In the genomic region with DNA sequence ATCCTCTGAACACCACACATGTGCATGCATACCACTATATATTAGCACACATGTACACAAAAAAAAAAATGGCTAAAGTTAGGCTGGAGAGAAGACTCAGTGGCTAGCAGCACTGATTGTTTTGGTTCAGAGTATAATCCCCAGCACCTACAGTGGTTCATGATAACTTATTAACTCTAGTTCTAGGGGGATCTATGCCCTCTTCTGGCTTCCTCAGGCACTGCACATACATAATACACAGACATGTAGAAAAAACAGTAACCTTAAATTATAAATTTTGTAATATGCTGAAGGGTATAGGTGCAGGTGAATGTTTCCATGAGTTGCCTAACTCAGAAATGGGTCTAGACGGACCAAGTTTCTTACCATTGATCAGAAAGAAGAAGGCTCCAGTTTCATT, we compare ENCODE assay signal across 25 mouse cellular contexts. TPM values are rescaled to one million over a fixed set of nuclear protein-coding genes. Genes with fewer than 3 reads are reported as not detected.
A peak's percentile ranks its signal among the peaks of the same experiment; 100 is the strongest.
DNase-seq lines count a peak whose midpoint lies in the region; ATAC-seq and TF ChIP-seq lines count a peak whose summit lies in the region.
"Had no signal": no experiment of that assay in that cellular context is flagged by ENCODE, and none has a peak within 500 bp of the region (broad histone marks: within the 10 kb centered on the region; RNA-seq: fewer than 3 reads in every experiment).

No protein-coding gene starts in this region.

- no peak overlapping the region for H3K4me3 ChIP-seq in heart, postnatal 0 days (ENCODE audit: low read depth, low read length)
- H3K4me3 ChIP-seq in liver, postnatal 0 days (ENCODE audit: low read depth, low read length): no peak overlapping the region
- no peak overlapping the region for H3K4me3 ChIP-seq in E14TG2a.4 (replicated peaks; ENCODE audit: low read length)
- H3K4me3 ChIP-seq in neural tube, embryonic 15.5 days (replicated peaks): no peak overlapping the region
- H3K4me3 ChIP-seq: embryonic facial prominence, embryonic 13.5 days; limb, embryonic 12.5 days; liver, embryonic 13.5 days; megakaryocyte, embryonic 14.5 days; neural tube, embryonic 12.5 days; stomach, embryonic 15.5 days had no signal

- no peak for ATAC-seq in heart, postnatal 0 days (ENCODE audit: insufficient read depth, low read depth)
- no peak for ATAC-seq in liver, postnatal 0 days
- peak; percentile 66 for ATAC-seq in megakaryocyte progenitor cell, adult 5-6 weeks (replicated peaks; ENCODE audit: poor library complexity)
- no peak for ATAC-seq in neural tube, embryonic 15.5 days (ENCODE audit: low FRiP score)
- ATAC-seq: forebrain, embryonic 16.5 days; hindbrain, embryonic 16.5 days; Patski had no signal

- 0 out of 2 replicates have a peak, but pooled peaks have one; percentile 5 for TF ChIP-seq CTCF in heart, postnatal 0 days (IDR thresholded peaks at IDR 0.05; ENCODE audit: low read depth)
- peak; percentile 24 for TF ChIP-seq CTCF in liver, postnatal 0 days (IDR thresholded peaks at IDR 0.05; ENCODE audit: low read depth)
- TF ChIP-seq CTCF in E14TG2a.4 (conservative IDR thresholded peaks at IDR 0.05; ENCODE audit: low read length): peak; percentile 12; the same call in 1 of the 2 replicates

- no peak for TF ChIP-seq EP300 in heart, postnatal 0 days (IDR thresholded peaks at IDR 0.05; ENCODE audit: low read depth)
- TF ChIP-seq EP300 in liver, postnatal 0 days (IDR thresholded peaks at IDR 0.05; ENCODE audit: low read depth): no peak

- no peak for DNase-seq in heart, postnatal 0 days (ENCODE audit: low spot score)
- no peak for DNase-seq in heart, adult 11 months
- DNase-seq in liver, postnatal 0 days: no peak
- no peak for DNase-seq in liver
- no peak for DNase-seq in testis, postnatal 14 days (ENCODE audit: low spot score)
- DNase-seq: adrenal gland, adult 8-10 months; cerebellum, adult 9-10 months; heart, postnatal 4 days; kidney, adult 8-10 months; kidney, postnatal 36 days; liver, embryonic 13.5 days had no signal

- H3K9ac ChIP-seq in heart, postnatal 0 days (replicated peaks; ENCODE audit: low read depth, low read length): no peak overlapping the region
- no peak overlapping the region for H3K9ac ChIP-seq in liver, postnatal 0 days (replicated peaks)
- no peak overlapping the region for H3K9ac ChIP-seq in neural tube, embryonic 15.5 days (replicated peaks)
- H3K9ac ChIP-seq: embryonic facial prominence, embryonic 13.5 days; limb, embryonic 12.5 days; liver, embryonic 13.5 days; neural tube, embryonic 12.5 days; stomach, embryonic 15.5 days had no signal

- H3K4me2 ChIP-seq in heart, postnatal 0 days (ENCODE audit: low read depth, low read length): no peak overlapping the region
- H3K4me2 ChIP-seq in liver, postnatal 0 days (ENCODE audit: low read depth, low read length): no peak overlapping the region
- H3K4me2 ChIP-seq in neural tube, embryonic 15.5 days: no peak overlapping the region
- H3K4me2 ChIP-seq: embryonic facial prominence, embryonic 13.5 days; limb, embryonic 12.5 days; liver, embryonic 13.5 days; neural tube, embryonic 12.5 days; stomach, embryonic 15.5 days had no signal

- no peaks in the 10 kb centered on the region for H3K4me1 ChIP-seq in heart, postnatal 0 days (ENCODE audit: control insufficient read depth, insufficient read depth)
- no peaks in the 10 kb centered on the region for H3K4me1 ChIP-seq in liver, postnatal 0 days (ENCODE audit: insufficient read depth)
- H3K4me1 ChIP-seq in E14TG2a.4 (replicated peaks; ENCODE audit: low read depth, low read length): peaks cover 28% of the 10 kb centered on the region
- H3K4me1 ChIP-seq in neural tube, embryonic 15.5 days: no peaks in the 10 kb centered on the region
- H3K4me1 ChIP-seq: embryonic facial prominence, embryonic 13.5 days; limb, embryonic 12.5 days; liver, embryonic 13.5 days; megakaryocyte, embryonic 14.5 days; neural tube, embryonic 12.5 days; stomach, embryonic 15.5 days had no signal

- H3K27ac ChIP-seq in heart, postnatal 0 days (ENCODE audit: low read depth): no peak overlapping the region
- H3K27ac ChIP-seq in liver, postnatal 0 days (ENCODE audit: low read depth): no peak overlapping the region
- no peak overlapping the region for H3K27ac ChIP-seq in neural tube, embryonic 15.5 days (replicated peaks)
- H3K27ac ChIP-seq: embryonic facial prominence, embryonic 13.5 days; limb, embryonic 12.5 days; liver, embryonic 13.5 days; neural tube, embryonic 12.5 days; stomach, embryonic 15.5 days had no signal

- 70% methylated on average over 1 of the region's 1 CpGs for WGBS in heart, postnatal 0 days
- 82% methylated on average over 1 of the region's 1 CpGs for WGBS in liver, postnatal 0 days (ENCODE audit: insufficient replicate concordance)
- 87% methylated on average over 1 of the region's 1 CpGs for WGBS in neural tube, embryonic 15.5 days

- no peaks in the 10 kb centered on the region for H3K9me3 ChIP-seq in heart, postnatal 0 days (replicated peaks; ENCODE audit: control insufficient read depth, low read length)
- H3K9me3 ChIP-seq in liver, postnatal 0 days (ENCODE audit: low read length): no peaks in the 10 kb centered on the region
- no peaks in the 10 kb centered on the region for H3K9me3 ChIP-seq in E14TG2a.4 (ENCODE audit: low read length)
- H3K9me3 ChIP-seq in neural tube, embryonic 15.5 days (replicated peaks): no peaks in the 10 kb centered on the region
- H3K9me3 ChIP-seq: embryonic facial prominence, embryonic 13.5 days; limb, embryonic 12.5 days; liver, embryonic 13.5 days; megakaryocyte, embryonic 14.5 days; neural tube, embryonic 12.5 days; stomach, embryonic 15.5 days had no signal

- H3K27me3 ChIP-seq in heart, postnatal 0 days (ENCODE audit: control insufficient read depth, insufficient read depth, low read length): no peaks in the 10 kb centered on the region
- no peaks in the 10 kb centered on the region for H3K27me3 ChIP-seq in liver, postnatal 0 days (ENCODE audit: insufficient read depth, low read length)
- no peaks in the 10 kb centered on the region for H3K27me3 ChIP-seq in E14TG2a.4 (ENCODE audit: insufficient read depth, low read length)
- no peaks in the 10 kb centered on the region for H3K27me3 ChIP-seq in neural tube, embryonic 15.5 days (replicated peaks)
- H3K27me3 ChIP-seq: embryonic facial prominence, embryonic 13.5 days; limb, embryonic 12.5 days; liver, embryonic 13.5 days; megakaryocyte, embryonic 14.5 days; neural tube, embryonic 12.5 days; Patski; stomach, embryonic 15.5 days had no signal

- peaks cover 98% of the 10 kb centered on the region for H3K36me3 ChIP-seq in heart, postnatal 0 days (replicated peaks; ENCODE audit: control insufficient read depth, insufficient read depth, low read length)
- H3K36me3 ChIP-seq in liver, postnatal 0 days (replicated peaks; ENCODE audit: insufficient read depth, low read length): peaks cover 88% of the 10 kb centered on the region
- peaks cover 100% of the 10 kb centered on the region for H3K36me3 ChIP-seq in E14TG2a.4 (ENCODE audit: insufficient read depth, low read length)
- peaks cover 97% of the 10 kb centered on the region for H3K36me3 ChIP-seq in neural tube, embryonic 15.5 days

RNA-seq across cellular contexts. Expression of a gene that starts 12.0 kb away (rescaled TPM):
- total RNA-seq in heart, postnatal 0 days (2014; rRNA removed; ENCODE audit: low replicate concordance): 166 and 201 TPM in 2 replicates
- polyA plus RNA-seq in heart, postnatal 0 days (2015; fragmentation: Nextera tagmentation; extraction: Ambion mirVana): 398 and 438 TPM in 2 replicates
- polyA plus RNA-seq in liver, postnatal 0 days (2015; fragmentation: Nextera tagmentation; extraction: Ambion mirVana): 127 and 145 TPM in 2 replicates
- 126 and 153 TPM in 2 replicates for total RNA-seq in megakaryocyte progenitor cell, adult 5-6 weeks (2015)
- total RNA-seq in megakaryocyte progenitor cell, adult 5-6 weeks (2017): 268 and 294 TPM in 2 replicates
- polyA plus RNA-seq in neural tube, embryonic 15.5 days (2015; fragmentation: Nextera tagmentation; extraction: Ambion mirVana): 477 and 496 TPM in 2 replicates

RNA-seq across cellular contexts. Expression of a gene that starts 18.9 kb away (rescaled TPM):
- not detected in 2 replicates for total RNA-seq in heart, postnatal 0 days (2014; rRNA removed; ENCODE audit: low replicate concordance)
- polyA plus RNA-seq in heart, postnatal 0 days (2015; fragmentation: Nextera tagmentation; extraction: Ambion mirVana): 0.19 and 0.41 TPM in 2 replicates
- polyA plus RNA-seq in liver, postnatal 0 days (2015; fragmentation: Nextera tagmentation; extraction: Ambion mirVana): 0.17 TPM in 1 of 2 replicates, not detected in the other
- not detected in 2 replicates for total RNA-seq in megakaryocyte progenitor cell, adult 5-6 weeks (2015)
- total RNA-seq in megakaryocyte progenitor cell, adult 5-6 weeks (2017): 0.37 and 0.41 TPM in 2 replicates
- polyA plus RNA-seq in neural tube, embryonic 15.5 days (2015; fragmentation: Nextera tagmentation; extraction: Ambion mirVana): 0.31 and 0.50 TPM in 2 replicates
- total RNA-seq: adrenal gland, adult 8-10 months; heart, postnatal 4 days; layer of hippocampus, postnatal 10 days; monocyte, adult 5-6 weeks had no signal
- polyA plus RNA-seq: gonadal fat pad, adult 2 months; Patski had no signal

RNA-seq across cellular contexts. Expression of a gene that starts 22.0 kb away (rescaled TPM):
- 4.5 and 4.9 TPM in 2 replicates for total RNA-seq in heart, postnatal 0 days (2014; rRNA removed; ENCODE audit: low replicate concordance)
- polyA plus RNA-seq in heart, postnatal 0 days (2015; fragmentation: Nextera tagmentation; extraction: Ambion mirVana): 4.6 and 4.9 TPM in 2 replicates
- 4.5 and 5.5 TPM in 2 replicates for polyA plus RNA-seq in liver, postnatal 0 days (2015; fragmentation: Nextera tagmentation; extraction: Ambion mirVana)
- 18.3 and 19.3 TPM in 2 replicates for total RNA-seq in megakaryocyte progenitor cell, adult 5-6 weeks (2015)
- 12.3 and 17.8 TPM in 2 replicates for total RNA-seq in megakaryocyte progenitor cell, adult 5-6 weeks (2017)
- polyA plus RNA-seq in neural tube, embryonic 15.5 days (2015; fragmentation: Nextera tagmentation; extraction: Ambion mirVana): 21.0 and 22.8 TPM in 2 replicates

RNA-seq across cellular contexts. Expression of a gene that starts 37.3 kb away (rescaled TPM):
- total RNA-seq in heart, postnatal 0 days (2014; rRNA removed; ENCODE audit: low replicate concordance): 11.3 and 25.2 TPM in 2 replicates
- polyA plus RNA-seq in heart, postnatal 0 days (2015; fragmentation: Nextera tagmentation; extraction: Ambion mirVana): 11.4 and 12.5 TPM in 2 replicates
- 7.6 and 8.3 TPM in 2 replicates for polyA plus RNA-seq in liver, postnatal 0 days (2015; fragmentation: Nextera tagmentation; extraction: Ambion mirVana)
- total RNA-seq in megakaryocyte progenitor cell, adult 5-6 weeks (2015): 8.6 and 13.2 TPM in 2 replicates
- total RNA-seq in megakaryocyte progenitor cell, adult 5-6 weeks (2017): 4.7 and 8.9 TPM in 2 replicates
- polyA plus RNA-seq in neural tube, embryonic 15.5 days (2015; fragmentation: Nextera tagmentation; extraction: Ambion mirVana): 27.8 and 30.8 TPM in 2 replicates

RNA-seq across cellular contexts. Expression of a gene that starts 38.7 kb away (rescaled TPM):
- total RNA-seq in heart, postnatal 0 days (2014; rRNA removed; ENCODE audit: low replicate concordance): 41.8 and 59.1 TPM in 2 replicates
- 12.5 and 18.2 TPM in 2 replicates for polyA plus RNA-seq in heart, postnatal 0 days (2015; fragmentation: Nextera tagmentation; extraction: Ambion mirVana)
- 0.73 and 1.0 TPM in 2 replicates for polyA plus RNA-seq in liver, postnatal 0 days (2015; fragmentation: Nextera tagmentation; extraction: Ambion mirVana)
- total RNA-seq in megakaryocyte progenitor cell, adult 5-6 weeks (2015): 2.2 and 4.5 TPM in 2 replicates
- total RNA-seq in megakaryocyte progenitor cell, adult 5-6 weeks (2017): 0.98 and 1.1 TPM in 2 replicates
- 44.3 and 48.7 TPM in 2 replicates for polyA plus RNA-seq in neural tube, embryonic 15.5 days (2015; fragmentation: Nextera tagmentation; extraction: Ambion mirVana)
